Mouse (Mus musculus) adrenal gland, postnatal 36 days (tissue): ENCODE measurements around the gene Tgfa. TPM values are rescaled to one million over a fixed set of nuclear protein-coding genes. Genes with fewer than 3 reads are reported as not detected.

Experiments used
- DNase-seq, 2 experiments: peaks; one replicate each; pipeline ENCODE4 v3.0.0; 2021; ENCODE audit warnings: mixed read lengths in 1 of 2
- total RNA-seq, 2 experiments: library from RNA; stranded (reverse); gene quantifications; 2 replicates each; pipeline ENCODE4 v1.2.3; 2021

Gene Tgfa
- total RNA-seq, 2 experiments from 2014 or later, result 12.0 to 20.8 TPM

GRCm38 (mm10) chr6:86186106-86186955 is 8.7 kb upstream of the Tgfa start:
- no peak for DNase-seq

DNA sequence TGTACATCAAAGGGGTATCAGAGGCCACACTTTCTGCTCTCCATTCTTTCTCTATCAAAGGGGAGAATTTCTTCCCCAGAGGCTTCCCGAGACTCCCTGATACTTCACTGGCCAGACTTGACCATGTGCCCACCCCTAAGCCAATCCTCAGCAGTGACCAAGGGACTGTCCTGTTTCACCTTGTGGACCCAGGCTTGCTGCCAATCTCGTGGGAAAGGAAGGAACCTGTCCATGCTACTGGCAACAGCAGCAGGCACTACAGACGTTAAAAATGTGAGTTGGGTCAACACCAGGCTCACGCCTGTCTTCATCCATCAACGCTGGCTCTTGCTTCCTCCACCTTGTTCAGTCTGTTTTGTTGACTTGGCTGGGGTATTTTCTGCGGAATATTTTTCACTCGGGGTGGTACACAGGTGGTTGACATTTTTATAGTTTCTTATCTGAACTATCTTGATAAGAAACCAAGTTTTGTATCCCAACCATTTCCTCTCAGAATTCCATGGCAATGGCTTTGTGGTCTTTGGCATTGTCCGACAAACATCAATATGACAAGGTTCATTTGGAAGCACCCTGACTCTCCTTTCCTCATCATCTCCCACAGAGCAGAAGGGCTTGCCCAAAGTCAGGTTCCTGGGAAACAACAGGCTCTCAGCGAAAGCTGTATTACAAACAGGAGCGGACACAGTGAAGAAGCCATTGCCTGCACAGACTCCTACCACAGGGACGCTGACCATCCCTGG is 6.1 kb upstream of the Tgfa start:
- no peak for DNase-seq

DNA sequence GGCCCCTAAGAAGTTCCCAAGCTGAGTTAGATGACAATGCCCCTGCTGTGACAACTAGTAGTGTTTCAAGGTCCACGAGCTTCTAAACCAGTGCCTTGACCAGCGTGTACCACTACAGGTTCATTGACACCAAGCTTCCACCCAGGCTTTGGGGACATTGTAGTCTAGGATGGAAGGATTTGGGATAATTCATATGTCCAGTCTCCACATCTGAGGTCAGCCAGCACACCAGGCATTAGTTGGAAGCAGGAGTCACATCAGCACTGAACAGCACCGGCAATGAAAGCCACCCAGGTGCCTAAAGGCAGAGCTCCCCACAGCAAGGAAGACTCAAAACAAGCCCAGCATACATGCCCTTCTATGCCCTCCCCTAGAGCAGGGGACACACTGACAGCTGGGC is 4.4 kb upstream of the Tgfa start:
- DNase-seq, result no peak

- DNase-seq, result no peak
These were observed 2.0 kb upstream of the Tgfa start for GRCm38 (mm10) chr6:86192978-86193377.

GRCm38 (mm10) chr6:86193879-86194278 is 1.1 kb upstream of the Tgfa start:
- DNase-seq, result peak; percentile 81 to 88

GRCm38 (mm10) chr6:86196034-86196433 is 1.0 kb downstream of the Tgfa start:
- peak in 1 of 2 experiments; percentile 21 for DNase-seq

- no peak for DNase-seq
These were observed 2.3 kb downstream of the Tgfa start for GRCm38 (mm10) chr6:86197150-86197862.

DNA sequence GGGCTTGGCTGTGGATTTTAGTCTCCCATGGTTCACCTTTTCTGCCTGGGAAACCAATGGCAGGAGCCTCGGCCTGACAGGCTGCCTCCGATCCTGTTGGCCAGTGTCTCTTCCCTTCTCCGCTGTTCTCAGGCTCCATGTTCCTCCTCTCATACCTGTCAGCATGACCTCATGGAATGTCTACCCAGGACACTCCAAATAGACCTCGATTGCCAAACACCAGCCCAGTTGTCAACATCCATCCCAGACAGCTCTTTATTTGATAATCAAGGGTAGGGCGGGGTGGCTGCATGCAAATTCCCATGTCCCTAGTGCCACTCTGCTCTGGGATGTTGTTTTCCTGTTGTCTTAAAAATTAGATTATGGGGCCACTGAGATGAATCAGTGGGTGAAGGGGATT is 5.9 kb downstream of the Tgfa start:
- DNase-seq, result no peak

DNA sequence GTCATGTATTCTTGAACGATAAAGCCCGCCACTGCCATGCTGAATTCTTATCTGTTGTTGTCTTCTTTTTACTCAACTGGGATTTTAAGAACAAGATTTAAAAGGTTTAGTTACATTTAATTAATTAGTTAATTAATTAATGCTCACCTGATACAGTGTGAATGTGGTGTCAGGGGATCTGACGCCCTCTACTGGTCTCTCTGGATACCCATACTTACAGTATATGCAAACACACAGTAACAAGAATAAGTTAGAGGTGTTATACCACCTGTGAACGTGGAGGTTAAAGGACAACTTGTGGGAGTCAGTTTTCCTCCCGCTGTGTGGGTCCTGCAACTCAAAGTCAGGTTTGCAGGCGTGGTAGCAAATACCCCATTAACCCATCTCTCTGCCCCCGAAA is 8.1 kb downstream of the Tgfa start:
- DNase-seq, result no peak

DNA sequence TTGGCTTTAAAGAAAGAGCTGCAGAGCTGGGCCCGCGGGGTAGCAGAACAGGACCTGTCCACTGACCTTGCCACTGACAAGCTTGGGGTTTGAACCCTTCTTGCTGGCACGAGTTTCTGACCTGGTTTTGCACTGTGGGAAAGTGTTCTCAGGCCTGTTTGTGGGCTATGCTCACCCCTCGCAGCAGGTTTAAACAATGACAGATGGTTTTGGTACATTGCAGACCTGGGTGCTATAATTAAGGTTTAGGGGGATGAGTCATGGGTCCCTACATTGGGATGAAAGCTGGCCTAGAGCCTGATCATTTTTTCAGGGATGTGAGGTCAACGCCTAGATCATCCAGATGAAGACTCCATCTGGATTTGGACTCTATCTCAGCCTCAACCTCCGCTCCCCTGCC is 11.0 kb downstream of the Tgfa start:
- DNase-seq, result no peak

DNA sequence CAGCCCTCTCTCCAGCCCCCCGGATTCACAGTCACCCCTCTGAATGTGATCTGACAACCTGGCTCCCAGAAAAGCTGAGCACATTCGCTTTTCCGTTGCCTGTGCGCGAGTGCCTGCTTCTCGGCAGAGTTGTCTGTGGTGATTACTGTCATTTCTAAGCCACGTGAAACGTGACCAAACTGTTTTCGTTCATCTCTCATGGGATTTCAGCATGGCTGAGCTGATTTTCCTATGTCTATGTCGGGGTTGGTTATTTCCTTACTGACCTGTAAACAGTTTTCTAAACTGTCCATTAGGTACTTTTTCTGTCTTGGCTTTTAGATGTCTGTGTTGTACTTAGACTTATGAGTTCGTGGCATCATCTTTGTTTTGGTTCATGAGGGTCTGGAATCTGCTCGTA is 12.0 kb downstream of the Tgfa start:
- DNase-seq, result no peak

DNA sequence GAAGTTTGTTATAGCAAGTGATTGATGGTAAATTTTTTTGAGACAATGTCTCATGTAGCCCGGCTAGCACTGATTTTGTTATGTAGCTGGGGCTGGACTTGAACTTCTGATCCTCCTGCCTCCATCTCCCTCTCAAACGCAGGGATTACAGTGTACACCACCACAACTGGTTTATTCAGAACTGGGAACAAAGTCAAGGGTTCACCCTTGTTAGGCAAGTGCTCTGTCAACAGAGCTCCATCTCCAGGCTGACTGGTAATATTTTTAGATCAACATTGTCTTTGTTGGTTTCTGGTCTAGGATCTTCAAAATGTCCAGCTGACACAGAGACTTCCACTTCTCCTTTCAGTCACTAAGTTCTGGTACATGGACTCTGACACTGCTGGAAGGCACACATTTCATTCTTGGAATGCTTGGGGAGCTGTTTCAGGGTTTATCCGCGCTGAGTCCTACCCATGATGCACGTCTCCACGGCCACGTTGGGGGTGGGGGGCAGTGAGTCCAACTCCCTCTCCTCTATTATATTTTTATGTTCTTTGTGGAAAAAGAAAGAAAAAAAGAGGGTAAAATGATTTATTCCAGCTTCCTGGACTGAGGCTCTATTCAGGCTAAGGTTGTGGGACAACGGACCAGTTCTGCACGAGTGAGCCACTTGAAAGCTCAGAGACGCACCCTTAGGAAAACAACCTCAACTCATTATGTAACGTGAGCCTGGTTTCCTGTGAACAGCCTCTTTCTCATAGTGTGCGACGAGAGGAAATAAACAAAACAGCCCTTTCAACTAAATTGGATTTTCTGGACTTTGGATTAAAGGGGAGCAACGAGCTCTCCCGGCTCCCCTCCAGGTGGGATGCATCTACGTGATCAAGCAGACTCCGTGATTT is 14.4 kb downstream of the Tgfa start:
- DNase-seq, result no peak

DNA sequence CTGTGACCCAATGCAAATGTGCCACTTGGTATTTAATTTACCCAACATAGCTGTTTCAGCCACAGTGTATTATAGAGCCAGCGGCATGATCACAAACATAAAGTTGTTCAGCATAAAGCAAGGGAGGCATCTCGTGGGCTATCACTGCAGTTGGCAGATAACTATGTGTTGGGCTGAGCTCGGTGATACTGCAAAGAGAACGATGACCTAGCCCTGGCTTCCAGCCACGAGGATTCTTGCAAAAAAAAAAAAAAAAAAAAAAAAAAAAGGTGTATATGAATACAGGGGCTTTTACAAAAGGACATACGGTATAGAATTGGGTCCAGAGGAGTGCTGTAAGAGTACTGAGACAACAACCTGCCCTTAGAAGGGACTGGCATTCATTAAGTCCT is 15.0 kb downstream of the Tgfa start:
- no peak for DNase-seq

DNA sequence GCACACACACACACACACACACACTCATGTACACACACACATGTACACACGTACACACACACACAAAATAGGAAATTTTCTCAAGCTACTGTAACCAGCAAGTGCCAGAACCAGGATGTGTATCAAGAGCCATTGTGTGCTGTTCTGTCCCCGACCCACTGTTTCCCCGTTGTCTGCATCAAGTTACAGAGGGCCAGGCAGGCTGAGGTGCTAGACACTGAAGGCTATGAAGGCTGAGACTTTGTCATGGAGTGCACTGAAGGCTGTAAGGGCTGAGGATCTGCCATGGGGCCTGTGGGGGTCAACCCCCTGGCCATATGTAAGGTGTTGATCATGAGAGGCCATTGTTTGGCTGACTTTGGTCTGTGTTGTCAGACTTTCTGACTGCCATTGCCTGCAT is 15.6 kb downstream of the Tgfa start:
- DNase-seq, result no peak

- DNase-seq, result no peak
These were observed 16.2 kb downstream of the Tgfa start for GRCm38 (mm10) chr6:86211081-86211763.

DNA sequence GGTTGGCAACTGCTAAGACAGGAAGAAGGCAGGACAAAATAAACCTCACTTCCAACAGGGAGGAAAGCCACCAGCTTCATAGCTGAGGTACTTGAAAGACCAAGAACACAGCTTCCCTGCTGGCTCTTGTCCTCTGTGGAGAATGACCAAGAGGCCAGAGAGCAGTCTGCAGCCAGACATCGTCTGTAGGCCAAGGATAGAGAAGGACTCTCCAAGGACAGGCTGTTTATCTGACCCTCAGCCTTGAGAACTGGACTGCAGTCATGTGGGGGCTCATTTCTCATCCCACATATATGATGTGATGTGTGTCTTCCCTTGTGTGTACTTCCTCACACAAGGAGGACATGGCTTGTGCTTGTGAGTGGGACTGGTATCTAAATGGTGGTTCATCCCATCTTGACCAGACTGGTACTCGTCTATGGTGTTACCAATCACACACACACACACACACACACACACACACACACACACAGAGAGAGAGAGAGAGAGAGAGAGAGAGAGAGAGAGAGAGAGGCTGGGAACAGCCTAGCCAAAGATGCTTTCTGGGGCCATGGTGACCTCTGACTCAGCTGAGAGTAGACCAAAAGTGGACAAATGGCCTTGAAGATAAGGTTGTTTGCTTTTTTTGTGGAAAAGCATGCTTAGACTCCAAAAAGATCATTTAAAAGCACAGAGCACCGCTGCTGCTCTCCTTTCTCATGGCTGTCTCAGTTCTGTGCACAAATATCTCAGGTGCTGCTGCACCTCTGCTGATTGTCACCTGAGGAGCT is 18.0 kb downstream of the Tgfa start:
- peak; percentile 56 to 62 for DNase-seq

DNA sequence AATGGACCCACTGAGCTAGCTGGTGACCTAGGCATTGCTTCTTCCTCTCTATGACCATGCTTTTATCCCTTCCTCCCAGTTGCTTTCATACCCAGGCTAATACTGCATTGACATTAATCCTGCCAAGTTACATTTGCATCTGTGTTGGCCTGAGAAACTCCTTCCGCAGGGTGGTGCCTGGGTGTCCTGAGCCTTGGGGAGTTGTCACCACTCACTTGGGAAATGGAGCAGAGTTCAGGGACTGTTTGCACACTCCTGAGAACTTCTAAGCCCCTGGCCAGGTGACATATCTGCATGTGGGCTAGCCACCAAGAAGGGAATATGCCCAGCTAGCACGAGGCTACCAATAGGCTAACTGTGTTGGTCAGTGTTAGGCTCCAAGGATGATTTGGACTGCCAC is 23.0 kb downstream of the Tgfa start:
- DNase-seq, result no peak

DNA sequence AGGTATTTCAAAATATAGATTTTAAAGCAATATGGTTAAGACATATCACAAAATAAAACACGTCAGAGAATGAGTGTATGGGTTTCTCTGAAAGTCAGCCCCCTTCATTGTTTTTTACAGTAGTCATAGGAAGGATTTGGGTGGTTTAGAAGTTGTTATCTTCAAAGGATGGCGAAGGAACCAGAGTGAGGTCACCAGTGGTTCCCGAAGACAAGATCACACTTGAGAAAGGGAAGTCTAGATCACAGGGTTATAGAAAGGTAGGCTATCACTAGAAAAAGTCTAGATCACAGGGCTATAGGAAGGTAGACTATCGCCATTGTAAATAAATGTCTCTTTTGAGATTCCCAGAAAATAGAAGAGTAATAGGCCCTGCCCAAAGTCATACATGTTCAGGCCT is 23.7 kb downstream of the Tgfa start:
- no peak for DNase-seq

- peak; percentile 81 to 86 for DNase-seq
These were observed 24.5 kb downstream of the Tgfa start for GRCm38 (mm10) chr6:86219494-86219893.

GRCm38 (mm10) chr6:86220171-86220570 is 25.1 kb downstream of the Tgfa start:
- no peak for DNase-seq
